Mouse (Mus musculus) midbrain, embryonic 14.5 days (tissue): ENCODE results near the gene Camta1. TPM values are rescaled to one million over a fixed set of nuclear protein-coding genes. Genes with fewer than 3 reads are reported as not detected.

Experiments
- ATAC-seq: fragments of 200-750 bp; cut with Nextera tagmentation; 2 replicates; pipeline ENCODE4 v1.8.0; 2017; ENCODE audit warnings: moderate number of reproducible peaks, moderate library complexity; ENCODE audit not compliant: low FRiP score, low TSS enrichment
- DNase-seq: peaks from one replicate; pipeline ENCODE4 v3.0.0-alpha.2; 2015
- H3K27ac ChIP-seq: fragments of 300-500 bp; sonication (generic); replicated peaks from 2 replicates; pipeline ENCODE4 v1.5.1; 2014; ENCODE audit warnings: mild to moderate bottlenecking, low read depth, low read length, moderate library complexity
- H3K27me3 ChIP-seq: fragments of 300-500 bp; sonication (generic); 2 replicates; pipeline ENCODE4 v1.6.1; 2014; ENCODE audit warnings: low read length, control low read depth, mixed read lengths; ENCODE audit not compliant: control insufficient read depth, insufficient read depth
- H3K36me3 ChIP-seq: fragments of 300-500 bp; sonication (generic); 2 replicates; pipeline ENCODE4 v1.6.1; 2014; ENCODE audit warnings: low read length, control low read depth; ENCODE audit not compliant: control insufficient read depth, insufficient read depth
- H3K4me1 ChIP-seq: fragments of 300-500 bp; sonication (generic); 2 replicates; pipeline ENCODE4 v1.6.1; 2014; ENCODE audit warnings: mild to moderate bottlenecking, antibody characterized with exemption, low read length, control low read depth; ENCODE audit not compliant: control insufficient read depth, insufficient read depth
- H3K4me2 ChIP-seq: fragments of 300-500 bp; sonication (generic); 2 replicates; pipeline ENCODE4 v1.6.1; 2014; ENCODE audit warnings: mild to moderate bottlenecking, low read length, moderate library complexity
- H3K4me3 ChIP-seq: fragments of 300-500 bp; sonication (generic); replicated peaks from 2 replicates; pipeline ENCODE4 v1.5.1; 2014; ENCODE audit warnings: low read depth, low read length
- H3K9ac ChIP-seq: fragments of 300-500 bp; sonication (generic); replicated peaks from 2 replicates; pipeline ENCODE4 v1.6.1; 2014; ENCODE audit warnings: mild to moderate bottlenecking, low read length, moderate library complexity
- H3K9me3 ChIP-seq: fragments of 300-500 bp; sonication (generic); 2 replicates; pipeline ENCODE4 v1.6.1; 2016; ENCODE audit warnings: low read length, control low read depth, mixed read lengths; ENCODE audit not compliant: control insufficient read depth
- WGBS: fragments of 180-500 bp; shearing (Covaris S2); extraction: QIAGEN DNeasy Blood & Tissue Kit; methylation state at CpG from one replicate; pipeline ENCODE4 v1.1.7; 2014; 5-methylcytosine and 5-hydroxymethylcytosine counted together
- polyA plus RNA-seq: library from polyadenylated mRNA; unstranded; fragments of >200 nt; fragmentation: Nextera tagmentation; extraction: Ambion mirVana; gene quantifications from 2 replicates; pipeline ENCODE4 v1.2.1, GENCODE M21; 2014

Gene Camta1
- polyA plus RNA-seq, 1 experiment from 2014 or later: 157 TPM

- H3K4me3 ChIP-seq: no peak overlapping the region
- no peak for DNase-seq
- H3K4me2 ChIP-seq: no peak overlapping the region
- 84% methylated on average over 1 of the region's 1 CpGs for WGBS
- no peaks in the 10 kb centered on the region for H3K9me3 ChIP-seq
- H3K9ac ChIP-seq: no peak overlapping the region
- peaks cover 8% of the 10 kb centered on the region; the same call in 1 of the 2 replicates for H3K4me1 ChIP-seq
- peaks cover 17% of the 10 kb centered on the region; the same call in 1 of the 2 replicates for H3K27me3 ChIP-seq
- no peaks in the 10 kb centered on the region for H3K36me3 ChIP-seq
- ATAC-seq: no peak
- H3K27ac ChIP-seq: no peak overlapping the region
These were observed 697.4 kb downstream of the Camta1 start for GRCm38 (mm10) chr4:151164309-151164708.

DNA sequence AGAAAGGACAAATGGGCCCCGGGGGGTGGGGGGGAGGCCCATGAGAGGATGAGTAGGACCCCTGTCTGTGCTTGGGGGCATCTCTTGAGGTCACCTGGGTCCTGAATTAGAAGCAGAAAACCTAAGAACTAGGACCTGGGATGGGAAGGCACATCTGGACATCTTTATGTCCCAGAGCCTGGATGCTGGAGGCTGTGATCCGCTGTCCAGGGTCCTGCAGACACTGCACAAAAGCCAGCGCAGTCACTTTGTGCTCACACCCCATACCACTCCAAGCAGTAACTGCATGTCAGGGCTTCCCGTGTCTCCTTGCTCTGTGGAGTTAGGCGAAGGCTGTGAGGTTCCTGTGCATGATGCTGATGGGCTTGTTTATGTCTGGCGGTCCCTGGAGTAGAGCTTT is 699.8 kb downstream of the Camta1 start:
- Histone ChIP-seq H3K9ac (no peak overlapping the region), H3K4me1 (peaks cover 8% of the 10 kb centered on the region; the same call in 1 of the 2 replicates), H3K27me3 (peaks cover 14% of the 10 kb centered on the region; the same call in 1 of the 2 replicates), H3K4me2 (no peak overlapping the region), H3K27ac (no peak overlapping the region), H3K4me3 (no peak overlapping the region), H3K36me3 (no peaks in the 10 kb centered on the region), H3K9me3 (no peaks in the 10 kb centered on the region)
- no peak for ATAC-seq
- 40% methylated on average over 6 of the region's 6 CpGs for WGBS
- no peak for DNase-seq

DNA sequence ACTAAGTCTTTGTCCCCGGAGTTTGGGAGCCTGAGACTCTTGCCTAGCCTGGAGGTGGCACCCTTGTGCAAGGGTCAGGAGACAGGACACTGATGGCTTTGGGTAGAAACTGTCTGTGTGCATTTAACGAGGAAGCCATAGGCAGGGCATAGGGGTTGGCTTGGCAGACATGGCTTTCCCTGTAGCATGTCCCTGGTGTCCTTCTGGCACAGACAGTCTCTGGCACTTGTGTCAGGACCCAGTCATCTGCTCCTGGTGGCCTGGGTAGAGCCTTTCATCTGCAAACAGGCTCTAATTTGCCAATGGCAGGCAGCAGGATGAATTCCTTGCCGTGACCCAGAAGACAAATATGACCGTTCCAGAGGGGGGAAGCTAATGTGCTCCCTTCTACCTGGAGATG is 700.7 kb downstream of the Camta1 start:
- DNase-seq: no peak
- WGBS: 70% methylated on average over 4 of the region's 4 CpGs
- no peak for ATAC-seq
- H3K4me3 ChIP-seq: no peak overlapping the region
- H3K9me3 ChIP-seq: no peaks in the 10 kb centered on the region
- no peaks in the 10 kb centered on the region for H3K36me3 ChIP-seq
- H3K9ac ChIP-seq: no peak overlapping the region
- no peak overlapping the region for H3K4me2 ChIP-seq
- H3K27ac ChIP-seq: no peak overlapping the region
- peaks cover 14% of the 10 kb centered on the region; the same call in 1 of the 2 replicates for H3K27me3 ChIP-seq
- peaks cover 6% of the 10 kb centered on the region; the same call in 1 of the 2 replicates for H3K4me1 ChIP-seq

GRCm38 (mm10) chr4:151160476-151160875 is 701.2 kb downstream of the Camta1 start:
- H3K9me3 ChIP-seq: no peaks in the 10 kb centered on the region
- 78% methylated on average over 8 of the region's 8 CpGs for WGBS
- H3K36me3 ChIP-seq: no peaks in the 10 kb centered on the region
- ATAC-seq (no peak), DNase-seq (no peak)
- H3K4me2 ChIP-seq: no peak overlapping the region
- no peak overlapping the region for H3K4me3 ChIP-seq
- no peak overlapping the region for H3K9ac ChIP-seq
- no peak overlapping the region for H3K27ac ChIP-seq
- peaks cover 14% of the 10 kb centered on the region; the same call in 1 of the 2 replicates for H3K27me3 ChIP-seq
- 0 out of 2 replicates have a peak, but pooled peaks cover 1% of the 10 kb centered on the region for H3K4me1 ChIP-seq

DNA sequence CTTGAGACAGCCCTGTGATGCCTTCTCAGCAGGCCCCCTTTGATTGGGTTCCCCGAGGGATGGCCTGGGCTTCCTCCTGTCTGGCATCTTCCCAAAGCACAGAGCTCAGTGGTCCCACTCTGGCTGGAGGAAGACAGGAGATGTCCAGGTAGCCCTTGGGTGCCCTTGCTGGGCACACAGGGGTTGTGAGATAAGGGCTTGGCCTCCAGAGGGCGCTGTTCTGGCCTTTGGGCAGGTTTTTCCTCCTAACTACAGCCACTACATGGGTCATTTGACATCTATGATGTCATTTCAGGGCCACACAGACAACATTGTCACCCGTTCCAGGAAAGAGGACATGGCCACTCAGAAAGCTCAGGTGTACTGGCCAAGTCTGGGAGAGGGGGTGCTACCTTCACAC is 703.4 kb downstream of the Camta1 start:
- H3K9ac ChIP-seq: no peak overlapping the region
- 62% methylated on average over 3 of the region's 3 CpGs for WGBS

GRCm38 (mm10) chr4:151156904-151157303 is 704.8 kb downstream of the Camta1 start:
- WGBS: under 1% methylated on average over 7 of the region's 7 CpGs
- Histone ChIP-seq H3K4me2 (no peak overlapping the region), H3K27ac (no peak overlapping the region), H3K36me3 (no peaks in the 10 kb centered on the region), H3K9me3 (no peaks in the 10 kb centered on the region), H3K4me3 (no peak overlapping the region), H3K9ac (no peak overlapping the region), H3K27me3 (peaks cover 13% of the 10 kb centered on the region; the same call in 1 of the 2 replicates), H3K4me1 (peaks cover 13% of the 10 kb centered on the region)
- DNase-seq: peak; percentile 96
- peak; percentile 64; the same call in 1 of the 2 replicates for ATAC-seq

More for the DNA sequence above, 703.4 kb downstream of the Camta1 start:
- H3K9me3 ChIP-seq: no peaks in the 10 kb centered on the region
- H3K4me3 ChIP-seq: no peak overlapping the region
- ATAC-seq (no peak), DNase-seq (no peak)
- no peak overlapping the region for H3K27ac ChIP-seq
- H3K36me3 ChIP-seq: no peaks in the 10 kb centered on the region
- H3K4me2 ChIP-seq: no peak overlapping the region
- H3K4me1 ChIP-seq: peaks cover 9% of the 10 kb centered on the region; the same call in 1 of the 2 replicates
- peaks cover 17% of the 10 kb centered on the region; the same call in 1 of the 2 replicates for H3K27me3 ChIP-seq

- DNase-seq: no peak
- no peak overlapping the region for H3K27ac ChIP-seq
- ATAC-seq: no peak
- no peaks in the 10 kb centered on the region for H3K36me3 ChIP-seq
- no peak overlapping the region for H3K4me3 ChIP-seq
- H3K27me3 ChIP-seq: peaks cover 3% of the 10 kb centered on the region; the same call in 1 of the 2 replicates
- WGBS: 71% methylated on average over 4 of the region's 4 CpGs
- peaks cover 26% of the 10 kb centered on the region for H3K4me1 ChIP-seq
- no peaks in the 10 kb centered on the region for H3K9me3 ChIP-seq
- H3K4me2 ChIP-seq: no peak overlapping the region
- H3K9ac ChIP-seq: no peak overlapping the region
These were observed 706.1 kb downstream of the Camta1 start for GRCm38 (mm10) chr4:151155587-151155986.

DNA sequence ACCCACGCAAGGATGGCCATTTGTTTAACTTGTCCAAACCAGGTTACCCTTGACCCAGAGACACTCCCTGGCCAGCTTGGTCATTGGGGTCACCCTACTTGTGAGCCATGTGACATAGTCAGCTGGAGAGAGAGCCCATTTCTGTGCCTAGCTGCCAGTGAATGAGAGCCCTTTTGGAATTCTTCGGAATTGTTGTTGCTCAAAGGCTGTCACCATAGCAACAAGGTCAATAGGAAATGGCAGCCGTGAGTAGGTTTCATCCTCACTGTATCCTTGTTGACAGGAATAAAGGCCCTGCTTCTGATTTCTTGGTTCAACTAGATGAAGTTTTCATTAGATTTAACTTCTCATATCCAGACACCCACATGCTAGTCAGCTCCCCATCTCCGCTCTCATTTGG is 707.4 kb downstream of the Camta1 start:
- Histone ChIP-seq H3K36me3 (no peaks in the 10 kb centered on the region), H3K27ac (no peak overlapping the region), H3K4me1 (peaks cover 32% of the 10 kb centered on the region), H3K9ac (no peak overlapping the region), H3K9me3 (no peaks in the 10 kb centered on the region), H3K4me2 (no peak overlapping the region), H3K4me3 (no peak overlapping the region), H3K27me3 (peaks cover 10% of the 10 kb centered on the region)
- WGBS: 31% methylated on average over 4 of the region's 4 CpGs
- peak; percentile 79 for DNase-seq
- no peak; the same call in 1 of the 2 replicates for ATAC-seq

DNA sequence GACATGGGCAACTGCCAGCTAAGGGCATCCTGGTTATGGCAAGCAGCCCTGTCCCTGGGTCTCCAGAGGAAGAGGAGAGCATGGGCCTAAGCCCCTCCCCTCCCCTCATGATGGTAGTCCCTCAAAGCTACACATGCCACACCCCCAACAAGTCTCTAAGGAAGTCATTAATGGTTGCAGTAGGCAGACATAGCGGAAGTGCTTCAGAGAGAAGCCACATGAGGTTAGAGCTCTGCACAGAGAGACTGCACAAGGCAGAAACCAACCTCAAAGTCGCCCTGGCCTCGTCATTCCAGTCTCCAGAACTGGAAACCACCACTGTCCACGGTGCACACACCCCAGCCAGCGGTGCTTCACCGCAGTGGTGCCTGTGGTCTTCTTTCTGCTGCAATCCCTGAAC is 709.7 kb downstream of the Camta1 start:
- Histone ChIP-seq H3K36me3 (no peaks in the 10 kb centered on the region), H3K9ac (no peak overlapping the region), H3K4me3 (no peak overlapping the region), H3K27ac (no peak overlapping the region; the same call in 1 of the 2 replicates), H3K4me2 (no peak overlapping the region), H3K9me3 (no peaks in the 10 kb centered on the region), H3K4me1 (peaks cover 35% of the 10 kb centered on the region), H3K27me3 (peaks cover 17% of the 10 kb centered on the region)
- peak; percentile 39; the same call in 1 of the 2 replicates for ATAC-seq
- WGBS: 78% methylated on average over 6 of the region's 6 CpGs
- no peak for DNase-seq
